Mouse (Mus musculus) limb, embryonic 12.5 days (tissue): ENCODE data around the gene Eef2kmt. TPM values are rescaled to one million over a fixed set of nuclear protein-coding genes. Genes with fewer than 3 reads are reported as not detected.

Source experiments
- ATAC-seq: fragments of 200-750 bp; cut with Nextera tagmentation; 2 replicates; pipeline ENCODE4 v1.8.0; 2017; ENCODE audit warnings: low read depth, moderate TSS enrichment; ENCODE audit not compliant: insufficient number of reproducible peaks, insufficient read depth, low FRiP score, low TSS enrichment
- H3K27ac ChIP-seq: fragments of 300-500 bp; sonication (generic); 2 replicates; pipeline ENCODE4 v1.5.1; 2016; ENCODE audit warnings: mild to moderate bottlenecking, moderate library complexity
- H3K27me3 ChIP-seq: fragments of 300-500 bp; sonication (generic); 2 replicates; pipeline ENCODE4 v1.6.1; 2016; ENCODE audit warnings: mild to moderate bottlenecking, moderate library complexity
- H3K36me3 ChIP-seq: fragments of 300-500 bp; sonication (generic); 2 replicates; pipeline ENCODE4 v1.6.1; 2016; ENCODE audit warnings: mild to moderate bottlenecking, moderate library complexity
- H3K4me1 ChIP-seq: fragments of 300-500 bp; sonication (generic); replicated peaks from 2 replicates; pipeline ENCODE4 v1.6.1; 2016
- H3K4me2 ChIP-seq: fragments of 300-500 bp; sonication (generic); 2 replicates; pipeline ENCODE4 v1.6.1; 2016; ENCODE audit warnings: mild to moderate bottlenecking, moderate library complexity
- H3K4me3 ChIP-seq: fragments of 300-500 bp; sonication (generic); replicated peaks from 2 replicates; pipeline ENCODE4 v1.5.1; 2016; ENCODE audit warnings: mild to moderate bottlenecking
- H3K9ac ChIP-seq: fragments of 300-500 bp; sonication (generic); replicated peaks from 2 replicates; pipeline ENCODE4 v1.6.1; 2016; ENCODE audit warnings: mild to moderate bottlenecking, moderate library complexity
- H3K9me3 ChIP-seq: fragments of 300-500 bp; sonication (generic); 2 replicates; pipeline ENCODE4 v1.6.1; 2016; ENCODE audit warnings: mild to moderate bottlenecking, moderate library complexity
- WGBS: fragments of 180-500 bp; shearing (Covaris S2); methylation state at CpG from one replicate; pipeline ENCODE4 v1.1.7; 2016; 5-methylcytosine and 5-hydroxymethylcytosine counted together
- polyA plus RNA-seq: library from polyadenylated mRNA; unstranded; fragments of >200 nt; fragmentation: Nextera tagmentation; extraction: Ambion mirVana; gene quantifications from 2 replicates; pipeline ENCODE4 v1.2.1, GENCODE M21; 2016

The Eef2kmt gene
- polyA plus RNA-seq, 1 experiment from 2014 or later: 14.3 TPM

GRCm38 (mm10) chr16:5222140-5222539, 33.6 kb downstream of the Eef2kmt start, which contains the start of gene AU021092:
Gene AU021092 (minus strand): TSS chr16:5222299.
- no peak within 1 kb of the TSS for H3K27ac ChIP-seq
- H3K4me2 ChIP-seq: no peak within 1 kb of the TSS
- 79% methylated on average over 6 of the region's 6 CpGs for WGBS
- H3K27me3 ChIP-seq: peaks cover 21% of the 10 kb centered on the region
- no peak within 1 kb of the TSS for H3K9ac ChIP-seq
- no peaks in the 10 kb centered on the region for H3K4me1 ChIP-seq
- H3K9me3 ChIP-seq: no peaks in the 10 kb centered on the region
- no peak within 1 kb of the TSS for H3K4me3 ChIP-seq
- no peak for ATAC-seq
- no peaks in the 10 kb centered on the region for H3K36me3 ChIP-seq

GRCm38 (mm10) chr16:5221403-5221802, 34.4 kb downstream of the Eef2kmt start:
- no peaks in the 10 kb centered on the region for H3K9me3 ChIP-seq
- 85% methylated on average over 4 of the region's 4 CpGs for WGBS
- peaks cover 22% of the 10 kb centered on the region for H3K27me3 ChIP-seq
- no peak overlapping the region for H3K27ac ChIP-seq
- no peaks in the 10 kb centered on the region for H3K36me3 ChIP-seq
- H3K4me2 ChIP-seq: no peak overlapping the region
- no peak overlapping the region for H3K4me3 ChIP-seq
- no peaks in the 10 kb centered on the region for H3K4me1 ChIP-seq
- no peak for ATAC-seq
- H3K9ac ChIP-seq: no peak overlapping the region

- no peak overlapping the region for H3K27ac ChIP-seq
- ATAC-seq: no peak
- no peaks in the 10 kb centered on the region for H3K4me1 ChIP-seq
- H3K4me3 ChIP-seq: no peak overlapping the region
- peaks cover 22% of the 10 kb centered on the region for H3K27me3 ChIP-seq
- H3K9ac ChIP-seq: no peak overlapping the region
- 74% methylated on average over 5 of the region's 5 CpGs for WGBS
- no peaks in the 10 kb centered on the region for H3K36me3 ChIP-seq
- no peak overlapping the region for H3K4me2 ChIP-seq
- H3K9me3 ChIP-seq: no peaks in the 10 kb centered on the region
Measured at GRCm38 (mm10) chr16:5217341-5218133, 38.2 kb downstream of the Eef2kmt start.

GRCm38 (mm10) chr16:5216686-5217085, 39.1 kb downstream of the Eef2kmt start:
- Histone ChIP-seq H3K27ac (no peak overlapping the region), H3K9me3 (no peaks in the 10 kb centered on the region), H3K27me3 (peaks cover 22% of the 10 kb centered on the region), H3K4me2 (no peak overlapping the region), H3K36me3 (no peaks in the 10 kb centered on the region), H3K4me1 (no peaks in the 10 kb centered on the region), H3K4me3 (no peak overlapping the region), H3K9ac (no peak overlapping the region)
- ATAC-seq: no peak
- WGBS: 62% methylated on average over 6 of the region's 6 CpGs

GRCm38 (mm10) chr16:5214126-5214525, 41.7 kb downstream of the Eef2kmt start:
- Histone ChIP-seq H3K9ac (no peak overlapping the region), H3K27me3 (peaks cover 16% of the 10 kb centered on the region), H3K4me3 (no peak overlapping the region), H3K9me3 (no peaks in the 10 kb centered on the region), H3K4me2 (no peak overlapping the region), H3K36me3 (no peaks in the 10 kb centered on the region), H3K4me1 (no peaks in the 10 kb centered on the region), H3K27ac (no peak overlapping the region)
- WGBS: 89% methylated on average over 2 of the region's 2 CpGs
- ATAC-seq: no peak

GRCm38 (mm10) chr16:5212150-5212549, 43.6 kb downstream of the Eef2kmt start:
- 86% methylated on average over 3 of the region's 3 CpGs for WGBS
- no peak for ATAC-seq

GRCm38 (mm10) chr16:5210365-5210764, 45.4 kb downstream of the Eef2kmt start:
- Histone ChIP-seq H3K27ac (no peak overlapping the region), H3K9me3 (no peaks in the 10 kb centered on the region), H3K36me3 (no peaks in the 10 kb centered on the region), H3K4me1 (no peaks in the 10 kb centered on the region), H3K4me3 (no peak overlapping the region), H3K4me2 (no peak overlapping the region), H3K27me3 (no peaks in the 10 kb centered on the region; the same call in 1 of the 2 replicates), H3K9ac (no peak overlapping the region)
- 61% methylated on average over 2 of the region's 2 CpGs for WGBS
- no peak for ATAC-seq

More at GRCm38 (mm10) chr16:5212150-5212549, 43.6 kb downstream of the Eef2kmt start:
- H3K4me1 ChIP-seq: no peaks in the 10 kb centered on the region
- H3K27me3 ChIP-seq: peaks cover under 1% of the 10 kb centered on the region; the same call in 1 of the 2 replicates
- H3K27ac ChIP-seq: no peak overlapping the region
- no peak overlapping the region for H3K9ac ChIP-seq
- H3K9me3 ChIP-seq: no peaks in the 10 kb centered on the region
- H3K4me2 ChIP-seq: no peak overlapping the region
- no peak overlapping the region for H3K4me3 ChIP-seq
- H3K36me3 ChIP-seq: no peaks in the 10 kb centered on the region

GRCm38 (mm10) chr16:5206051-5206450, 49.7 kb downstream of the Eef2kmt start:
- Histone ChIP-seq H3K27me3 (peaks cover 8% of the 10 kb centered on the region), H3K36me3 (no peaks in the 10 kb centered on the region), H3K9me3 (no peaks in the 10 kb centered on the region), H3K4me3 (no peak overlapping the region), H3K4me1 (0 out of 2 replicates have a peak, but pooled peaks cover 5% of the 10 kb centered on the region), H3K9ac (no peak overlapping the region), H3K27ac (no peak overlapping the region), H3K4me2 (no peak overlapping the region)
- 77% methylated on average over 5 of the region's 5 CpGs for WGBS
- no peak for ATAC-seq

GRCm38 (mm10) chr16:5205431-5205970, 50.3 kb downstream of the Eef2kmt start:
- no peak overlapping the region for H3K9ac ChIP-seq
- H3K27ac ChIP-seq: no peak overlapping the region
- no peaks in the 10 kb centered on the region for H3K36me3 ChIP-seq
- no peaks in the 10 kb centered on the region for H3K9me3 ChIP-seq
- H3K4me3 ChIP-seq: no peak overlapping the region
- ATAC-seq: no peak
- 88% methylated on average over 5 of the region's 5 CpGs for whole genome bisulfite sequencing
- H3K27me3 ChIP-seq: peaks cover 8% of the 10 kb centered on the region
- H3K4me1 ChIP-seq: 0 out of 2 replicates have a peak, but pooled peaks cover 5% of the 10 kb centered on the region
- no peak overlapping the region for H3K4me2 ChIP-seq

- H3K9ac ChIP-seq: peak within 1 kb of the TSS; percentile 63
- peaks cover 8% of the 10 kb centered on the region for H3K27me3 ChIP-seq
- H3K27ac ChIP-seq: no peak within 1 kb of the TSS
- H3K4me2 ChIP-seq: peak within 1 kb of the TSS; percentile 97
- 0 out of 2 replicates have a peak, but pooled peaks cover 5% of the 10 kb centered on the region for H3K4me1 ChIP-seq
- H3K36me3 ChIP-seq: peaks cover 9% of the 10 kb centered on the region; the same call in 1 of the 2 replicates
- no peaks in the 10 kb centered on the region for H3K9me3 ChIP-seq
- peak; percentile 74; the same call in 1 of the 2 replicates for ATAC-seq
- WGBS: 4% methylated on average over 40 of the region's 40 CpGs
- H3K4me3 ChIP-seq: peak within 1 kb of the TSS; percentile 80
Measured at GRCm38 (mm10) chr16:5203668-5204433, 51.9 kb downstream of the Eef2kmt start, which contains the start of gene Nagpa. Gene Nagpa (minus strand): TSS chr16:5204012.

GRCm38 (mm10) chr16:5203200-5203599, 52.6 kb downstream of the Eef2kmt start:
- H3K4me2 ChIP-seq: peak overlapping the region; percentile 97
- peaks cover 16% of the 10 kb centered on the region; the same call in 1 of the 2 replicates for H3K36me3 ChIP-seq
- H3K9ac ChIP-seq: peak overlapping the region; percentile 63
- H3K4me3 ChIP-seq: peak overlapping the region; percentile 80
- no peaks in the 10 kb centered on the region for H3K9me3 ChIP-seq
- 0 out of 2 replicates have a peak, but pooled peaks have one; percentile 11 for ATAC-seq
- 0 out of 2 replicates have a peak, but pooled peaks cover 5% of the 10 kb centered on the region for H3K4me1 ChIP-seq
- H3K27me3 ChIP-seq: peaks cover 8% of the 10 kb centered on the region
- WGBS: 1% methylated on average over 36 of the region's 36 CpGs
- H3K27ac ChIP-seq: no peak overlapping the region
